ENCODE assay signal across 8 mouse cellular contexts in genomic region chr4:129231594-129232450, GRCm38 (mm10). TPM values are rescaled to one million over a fixed set of nuclear protein-coding genes. Genes with fewer than 3 reads are reported as not detected.
DNase-seq lines count a peak whose midpoint lies in the region; ATAC-seq lines count a peak whose summit lies in the region.

No protein-coding gene starts in this region.

- no peak overlapping the region for H3K27ac ChIP-seq in embryonic facial prominence, embryonic 11.5 days (replicated peaks; ENCODE audit: low read depth, low read length)
- peak overlapping the region; percentile 75 for H3K27ac ChIP-seq in limb, embryonic 15.5 days
- H3K27ac ChIP-seq in stomach, embryonic 15.5 days = peak overlapping the region; percentile 93

- no peak overlapping the region for H3K4me3 ChIP-seq in embryonic facial prominence, embryonic 11.5 days (ENCODE audit: low read depth, low read length)
- H3K4me3 ChIP-seq in limb, embryonic 15.5 days = no peak overlapping the region
- H3K4me3 ChIP-seq in stomach, embryonic 15.5 days (replicated peaks) = peak overlapping the region; percentile 5; the same call in 1 of the 2 replicates

- H3K9ac ChIP-seq in embryonic facial prominence, embryonic 11.5 days (replicated peaks; ENCODE audit: low read length) = no peak overlapping the region
- no peak overlapping the region for H3K9ac ChIP-seq in limb, embryonic 15.5 days
- H3K9ac ChIP-seq in stomach, embryonic 15.5 days = no peak overlapping the region

- no peaks in the 10 kb centered on the region for H3K9me3 ChIP-seq in embryonic facial prominence, embryonic 11.5 days (replicated peaks; ENCODE audit: control insufficient read depth, low read length)
- H3K9me3 ChIP-seq in limb, embryonic 15.5 days = no peaks in the 10 kb centered on the region
- H3K9me3 ChIP-seq in stomach, embryonic 15.5 days = no peaks in the 10 kb centered on the region

- peak; percentile 53 for DNase-seq in cerebellum, adult 9-11 months
- DNase-seq in cerebellum, adult 11 months = no peak
- DNase-seq in embryonic facial prominence, embryonic 11.5 days (ENCODE audit: low spot score) = no peak
- DNase-seq in thymus, postnatal 25 days = no peak
- DNase-seq in layer of hippocampus, adult 9-10 months (ENCODE audit: low spot score) = no peak
- no peak for DNase-seq in right cerebral cortex, postnatal 10 days (ENCODE audit: low spot score in 2 of 2)

- WGBS in embryonic facial prominence, embryonic 11.5 days = 69% methylated on average over 12 of the region's 12 CpGs
- WGBS in limb, embryonic 15.5 days = 60% methylated on average over 12 of the region's 12 CpGs
- WGBS in stomach, embryonic 15.5 days = 49% methylated on average over 12 of the region's 12 CpGs

- H3K36me3 ChIP-seq in embryonic facial prominence, embryonic 11.5 days (replicated peaks; ENCODE audit: control insufficient read depth, insufficient read depth, low read depth, low read length) = no peaks in the 10 kb centered on the region
- no peaks in the 10 kb centered on the region for H3K36me3 ChIP-seq in limb, embryonic 15.5 days
- H3K36me3 ChIP-seq in stomach, embryonic 15.5 days = no peaks in the 10 kb centered on the region

- H3K4me1 ChIP-seq in embryonic facial prominence, embryonic 11.5 days (ENCODE audit: control insufficient read depth, insufficient read depth, low read length) = peaks cover 15% of the 10 kb centered on the region
- H3K4me1 ChIP-seq in limb, embryonic 15.5 days = peaks cover 55% of the 10 kb centered on the region
- peaks cover 47% of the 10 kb centered on the region for H3K4me1 ChIP-seq in stomach, embryonic 15.5 days

- no peak overlapping the region for H3K4me2 ChIP-seq in embryonic facial prominence, embryonic 11.5 days (ENCODE audit: low read depth, low read length)
- H3K4me2 ChIP-seq in limb, embryonic 15.5 days = no peak overlapping the region
- peak overlapping the region; percentile 41 for H3K4me2 ChIP-seq in stomach, embryonic 15.5 days

- H3K27me3 ChIP-seq in embryonic facial prominence, embryonic 11.5 days (ENCODE audit: control insufficient read depth, insufficient read depth, low read length) = no peaks in the 10 kb centered on the region; the same call in 1 of the 2 replicates
- H3K27me3 ChIP-seq in limb, embryonic 15.5 days = no peaks in the 10 kb centered on the region
- H3K27me3 ChIP-seq in stomach, embryonic 15.5 days (replicated peaks) = no peaks in the 10 kb centered on the region

- ATAC-seq in embryonic facial prominence, embryonic 11.5 days (replicated peaks; ENCODE audit: insufficient number of reproducible peaks, low FRiP score, low TSS enrichment, low read depth) = 0 out of 2 replicates have a peak, but pooled peaks have one; percentile 30
- ATAC-seq in limb, embryonic 15.5 days (ENCODE audit: insufficient number of reproducible peaks, low FRiP score, low TSS enrichment, low read depth) = 0 out of 2 replicates have a peak, but pooled peaks have one; percentile 9
- ATAC-seq in stomach, embryonic 15.5 days (ENCODE audit: insufficient read depth, low FRiP score, low read depth) = peak; percentile 55

RNA-seq across cellular contexts. Expression of gene C77080, which starts 29.4 kb away (rescaled TPM):
- polyA plus RNA-seq in embryonic facial prominence, embryonic 11.5 days (2014; fragmentation: Nextera tagmentation; extraction: Ambion mirVana) = 2.4 and 2.5 TPM in 2 replicates
- polyA plus RNA-seq in limb, embryonic 15.5 days (2015; fragmentation: Nextera tagmentation; extraction: Ambion mirVana) = 9.6 and 11.6 TPM in 2 replicates
- polyA plus RNA-seq in stomach, embryonic 15.5 days (2015; fragmentation: Nextera tagmentation; extraction: Ambion mirVana) = 11.8 and 12.6 TPM in 2 replicates

RNA-seq across cellular contexts. Expression of gene Yars, which starts 42.3 kb away (rescaled TPM):
- 91.1 and 95.3 TPM in 2 replicates for polyA plus RNA-seq in embryonic facial prominence, embryonic 11.5 days (2014; fragmentation: Nextera tagmentation; extraction: Ambion mirVana)
- polyA plus RNA-seq in limb, embryonic 15.5 days (2015; fragmentation: Nextera tagmentation; extraction: Ambion mirVana) = 80.5 and 82.6 TPM in 2 replicates
- polyA plus RNA-seq in stomach, embryonic 15.5 days (2015; fragmentation: Nextera tagmentation; extraction: Ambion mirVana) = 72.3 and 80.0 TPM in 2 replicates

RNA-seq across cellular contexts. Expression of gene S100pbp, which starts 42.3 kb away (rescaled TPM):
- 22.8 and 24.5 TPM in 2 replicates for polyA plus RNA-seq in embryonic facial prominence, embryonic 11.5 days (2014; fragmentation: Nextera tagmentation; extraction: Ambion mirVana)
- 16.5 and 18.8 TPM in 2 replicates for polyA plus RNA-seq in limb, embryonic 15.5 days (2015; fragmentation: Nextera tagmentation; extraction: Ambion mirVana)
- polyA plus RNA-seq in stomach, embryonic 15.5 days (2015; fragmentation: Nextera tagmentation; extraction: Ambion mirVana) = 13.1 and 14.1 TPM in 2 replicates

RNA-seq across cellular contexts. Expression of gene Sync, which starts 55.6 kb away (rescaled TPM):
- 0.25 and 0.63 TPM in 2 replicates for polyA plus RNA-seq in embryonic facial prominence, embryonic 11.5 days (2014; fragmentation: Nextera tagmentation; extraction: Ambion mirVana)
- 5.0 and 9.6 TPM in 2 replicates for polyA plus RNA-seq in limb, embryonic 15.5 days (2015; fragmentation: Nextera tagmentation; extraction: Ambion mirVana)
- polyA plus RNA-seq in stomach, embryonic 15.5 days (2015; fragmentation: Nextera tagmentation; extraction: Ambion mirVana) = 2.0 and 2.1 TPM in 2 replicates
